Mouse (Mus musculus): ENCODE measurements at regions not wholly inside any gene's neighbourhood (a gene's known extent, or its start where the extent isn't known, plus 50 kb on each side); places are given as distances from the start of the nearest gene placed in this dataset.

GRCm38 (mm10) chr5:129256136-129256535, 159.6 kb downstream of the Adgrd1 start:
- TF ChIP-seq CTCF (IDR thresholded peaks at IDR 0.05) (peak; percentile 47), EP300 (IDR thresholded peaks at IDR 0.05) (no peak)

Measured in lung, postnatal 0 days (tissue).